In genomic region chr13:34294212-34294611, GRCm38 (mm10) we compare ENCODE assay signal across 20 mouse cellular contexts. TPM values are rescaled to one million over a fixed set of nuclear protein-coding genes. Genes with fewer than 3 reads are reported as not detected.
DNase-seq lines count a peak whose midpoint lies in the region; ATAC-seq and TF ChIP-seq lines count a peak whose summit lies in the region.
"Had no signal": no experiment of that assay in that cellular context is flagged by ENCODE, and none has a peak within 500 bp of the region (broad histone marks: within the 10 kb centered on the region; RNA-seq: fewer than 3 reads in every experiment).

No protein-coding gene starts in this region.

- no peak for ATAC-seq in frontal cortex, adult (ENCODE audit: low TSS enrichment)
- ATAC-seq: forebrain, embryonic 15.5 days; midbrain, embryonic 15.5 days had no signal

- peak; percentile 16; the same call in 1 of the 2 replicates for TF ChIP-seq CTCF in gastrocnemius, adult 2 months (IDR thresholded peaks at IDR 0.05)
- peak; percentile 52 for TF ChIP-seq CTCF in layer of hippocampus, adult 2 months (conservative IDR thresholded peaks at IDR 0.05)

- intact Hi-C loops in gastrocnemius, adult 2 months (cut with DNase I), result no loop called here
- intact Hi-C loops in gastrocnemius, postnatal 14 days (cut with DNase I; ENCODE audit: low total_unique reads), result no loop called here

- no peak overlapping the region for H3K4me3 ChIP-seq in gastrocnemius, adult 2 months
- no peak overlapping the region for H3K4me3 ChIP-seq in layer of hippocampus, adult 2 months
- H3K4me3 ChIP-seq: forebrain, embryonic 15.5 days; heart, embryonic 13.5 days; hindbrain, embryonic 12.5 days; limb, embryonic 12.5 days; midbrain, embryonic 15.5 days had no signal

- no peak for DNase-seq in gastrocnemius, adult 2 months
- no peak for DNase-seq in gastrocnemius, postnatal 14 days
- DNase-seq in layer of hippocampus, adult 2 months (ENCODE audit: low spot score in 2 of 2), result no peak
- DNase-seq in layer of hippocampus, adult 18-20 months (ENCODE audit: low spot score in 2 of 2), result no peak
- DNase-seq in R1 (ENCODE audit: low read depth, low spot score) (peak; percentile 29), adipocyte (ENCODE audit: low spot score) (no peak)
- DNase-seq in lung, postnatal 25 days (ENCODE audit: low spot score), result peak; percentile 74
- DNase-seq: adrenal gland, adult 2 months; cerebellum, adult 9-10 months; gastrocnemius, postnatal 25 days; kidney, adult 11 months; kidney, postnatal 4 days; layer of hippocampus, postnatal 36 days; thymus, postnatal 25 days had no signal

- H3K27ac ChIP-seq in gastrocnemius, adult 2 months, result no peak overlapping the region
- no peak overlapping the region for H3K27ac ChIP-seq in layer of hippocampus, adult 2 months
- H3K27ac ChIP-seq: forebrain, embryonic 15.5 days; heart, embryonic 13.5 days; hindbrain, embryonic 12.5 days; limb, embryonic 12.5 days; midbrain, embryonic 15.5 days had no signal

RNA-seq across cellular contexts. Expression of gene Slc22a23, which starts 50.8 kb away (rescaled TPM):
- 10 to 100 TPM in 1 of 2 experiments, 1 to 10 TPM in 1; 8.8 to 15.3 TPM for total RNA-seq in gastrocnemius, adult 2 months (2021)
- total RNA-seq in gastrocnemius, postnatal 14 days (2021), result 1 to 10 TPM; 7.8 to 9.9 TPM
- 10 to 100 TPM; 31.6 to 34.8 TPM for total RNA-seq in layer of hippocampus, adult 2 months (2021)
- 10 to 100 TPM; 31.9 to 33.0 TPM for total RNA-seq in layer of hippocampus, adult 18-20 months (2021)

Comparison
In these comparisons a context has a peak if more than half of its experiments do, and no peak if none do; other contexts are left out.
1. DNase-seq: peak in R1 (single experiment) and lung, postnatal 25 days (single experiment); none in gastrocnemius, adult 2 months (single experiment), gastrocnemius, postnatal 14 days (single experiment), layer of hippocampus, adult 2 months (0 of 2), layer of hippocampus, adult 18-20 months (0 of 2) and adipocyte (single experiment).